Mouse (Mus musculus) left cerebral cortex, adult 18-20 months (tissue): ENCODE measurements around the gene Csnk1d. TPM values are rescaled to one million over a fixed set of nuclear protein-coding genes. Genes with fewer than 3 reads are reported as not detected.

Experiments
- DNase-seq, 2 experiments: peaks; one replicate each; pipeline ENCODE4 v3.0.0; 2021 to 2022; ENCODE audit warnings: low spot score in 2 of 2, mixed read lengths in 1 of 2
- total RNA-seq, 2 experiments: library from RNA; stranded (reverse); gene quantifications; 2 replicates each; pipeline ENCODE4 v1.2.3; 2021

Csnk1d gene
- total RNA-seq, 2 experiments from 2014 or later, result 117 to 135 TPM

DNA sequence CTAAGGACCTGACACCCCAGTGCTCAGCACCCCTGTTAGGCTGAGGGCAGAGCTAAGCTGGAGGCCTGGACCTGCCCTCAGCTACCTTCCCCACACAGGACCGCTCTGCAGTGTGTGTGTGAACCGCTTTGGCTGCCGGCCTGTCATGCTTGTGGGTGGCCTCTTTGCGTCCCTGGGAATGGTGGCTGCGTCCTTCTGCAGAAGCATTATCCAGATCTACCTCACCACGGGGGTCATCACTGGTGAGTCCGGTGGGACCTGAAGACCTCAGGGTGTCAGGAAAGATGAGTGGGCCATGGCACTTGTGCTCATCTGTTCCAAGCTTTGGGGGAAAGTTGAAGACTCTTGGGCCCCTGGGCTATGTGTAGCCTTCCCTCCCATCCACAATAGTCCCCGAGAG, 35.4 kb downstream of the Csnk1d start:
- DNase-seq, result no peak

DNA sequence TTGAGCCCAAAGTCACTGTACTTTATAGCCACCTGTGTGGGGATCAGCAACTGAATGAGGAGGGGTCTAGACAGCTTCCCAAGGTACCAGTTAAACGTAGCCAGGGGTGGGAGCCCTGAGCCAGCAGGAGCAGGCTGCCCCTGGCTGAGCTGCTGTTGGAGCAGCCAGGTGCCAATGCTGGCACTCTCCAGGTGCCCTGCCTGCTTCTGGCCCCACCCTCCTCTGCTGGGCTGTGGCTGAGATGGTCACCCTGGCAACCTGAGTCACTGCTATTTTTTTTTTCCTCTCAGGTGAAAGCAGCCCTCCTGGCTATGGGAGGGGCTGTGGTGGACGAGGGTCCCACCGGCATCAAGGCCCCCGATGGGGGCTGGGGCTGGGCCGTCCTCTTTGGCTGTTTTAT, 36.2 kb downstream of the Csnk1d start:
- DNase-seq, result no peak

DNA sequence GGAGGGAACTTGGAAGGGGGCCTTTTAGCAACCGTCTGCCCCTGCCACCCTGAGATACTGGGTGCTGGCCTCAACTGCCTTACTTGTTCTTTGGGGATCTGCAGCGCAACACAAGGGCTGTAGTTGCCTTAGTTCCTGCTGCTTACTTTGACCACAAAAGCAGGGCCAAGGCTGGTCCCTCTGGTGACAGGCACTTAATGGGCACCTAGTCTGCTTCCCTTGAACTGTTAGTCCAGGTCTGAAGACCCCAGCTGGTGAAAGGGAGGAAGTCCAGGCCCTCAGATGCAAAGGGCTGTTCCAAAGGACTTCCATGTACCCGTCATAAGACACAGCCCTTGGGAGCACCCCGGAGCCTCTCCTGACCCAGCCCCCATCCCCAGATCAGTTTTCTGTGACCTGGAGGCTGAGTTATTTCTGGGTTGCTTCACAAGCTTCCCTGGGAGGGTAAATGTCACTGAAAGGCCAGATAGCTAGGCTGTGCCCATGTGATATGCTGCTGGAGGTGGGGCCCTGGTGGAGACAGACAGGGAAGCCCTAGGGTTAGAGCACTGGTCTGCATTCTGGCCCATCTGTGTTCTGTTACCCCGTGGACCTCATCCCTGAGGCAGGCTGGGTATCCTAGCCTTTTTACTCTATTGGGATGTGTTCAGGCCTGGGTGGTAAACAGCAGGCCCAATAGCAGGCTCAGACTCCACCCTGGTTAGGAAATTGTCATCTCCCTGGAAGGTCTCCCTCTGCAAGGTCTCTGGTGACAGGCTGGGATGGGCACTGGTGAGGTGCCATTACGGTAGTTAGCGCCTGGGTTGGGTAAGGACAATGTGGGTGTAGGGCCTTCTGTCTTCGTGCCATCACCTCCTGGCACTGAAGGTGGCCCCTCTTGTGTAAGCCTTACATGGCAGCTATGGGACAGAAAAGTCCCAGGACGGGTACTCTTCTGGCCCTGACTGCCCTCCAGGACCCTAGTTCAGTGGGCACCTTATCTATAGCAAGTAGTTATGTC, 39.1 kb downstream of the Csnk1d start:
- DNase-seq, result no peak

DNA sequence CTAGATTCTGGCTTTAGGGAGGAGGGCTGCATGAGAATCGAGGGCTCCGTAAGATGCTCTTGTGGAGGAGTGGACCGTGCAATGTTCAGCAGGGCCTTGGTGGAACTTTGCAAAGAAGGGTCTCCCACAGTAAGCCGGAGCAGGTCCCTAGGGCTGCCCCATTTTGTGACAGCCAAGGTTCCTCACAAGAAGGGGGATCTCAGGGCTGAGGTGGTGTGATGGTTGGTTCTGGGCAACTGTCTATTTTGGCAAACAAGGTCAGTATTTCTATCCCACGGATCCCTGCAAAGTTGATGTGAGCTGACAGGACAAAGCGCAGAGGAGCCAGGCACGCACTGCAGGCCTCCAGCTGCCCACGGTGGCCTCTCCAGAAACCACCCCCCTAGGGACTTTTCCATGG, 39.9 kb downstream of the Csnk1d start:
- DNase-seq, result no peak

DNA sequence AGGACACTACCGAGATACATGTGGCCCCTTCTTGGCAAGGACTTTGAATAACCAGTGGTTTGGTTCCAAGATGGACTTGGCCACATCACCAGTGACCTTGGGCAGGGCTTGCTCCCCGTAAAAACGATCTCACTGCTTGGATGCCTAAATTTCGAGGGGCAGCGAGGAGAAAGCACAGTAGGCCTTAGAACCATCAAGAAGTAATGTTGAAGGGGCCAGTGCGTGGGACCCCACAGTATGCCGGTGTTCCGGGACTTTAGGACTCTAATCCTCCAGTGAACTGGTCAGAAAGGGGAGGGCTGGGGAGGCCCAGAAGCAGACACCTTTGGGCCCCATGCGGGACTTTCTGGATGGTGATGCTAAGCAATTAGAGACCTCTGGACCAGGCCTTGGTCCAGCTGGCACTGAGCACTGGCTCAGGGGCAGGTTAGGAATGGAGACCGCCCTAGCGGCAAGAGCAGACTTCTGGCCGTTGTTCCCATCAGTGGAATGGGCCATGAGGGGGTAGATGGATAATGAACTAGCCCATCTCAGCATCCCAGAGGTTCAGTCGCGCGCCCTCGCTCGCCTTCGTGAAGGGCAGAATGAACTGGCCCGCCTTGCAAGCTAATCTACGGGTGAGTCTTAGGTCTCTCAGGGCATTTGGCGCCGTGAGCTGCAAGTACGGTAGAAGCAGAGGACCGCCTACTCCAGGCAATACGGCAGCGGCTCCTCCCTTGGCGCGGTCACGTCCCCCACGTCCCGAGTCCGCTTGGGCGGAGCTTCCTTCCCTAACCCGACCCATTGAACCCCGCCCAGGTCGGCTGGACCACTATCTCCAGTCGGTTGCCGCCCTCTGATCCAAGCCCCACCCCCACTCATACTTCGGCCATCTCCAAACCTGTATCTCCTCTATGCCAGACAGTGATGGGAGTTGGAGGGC, 40.6 kb downstream of the Csnk1d start:
- peak; percentile 69 to 77 for DNase-seq

DNA sequence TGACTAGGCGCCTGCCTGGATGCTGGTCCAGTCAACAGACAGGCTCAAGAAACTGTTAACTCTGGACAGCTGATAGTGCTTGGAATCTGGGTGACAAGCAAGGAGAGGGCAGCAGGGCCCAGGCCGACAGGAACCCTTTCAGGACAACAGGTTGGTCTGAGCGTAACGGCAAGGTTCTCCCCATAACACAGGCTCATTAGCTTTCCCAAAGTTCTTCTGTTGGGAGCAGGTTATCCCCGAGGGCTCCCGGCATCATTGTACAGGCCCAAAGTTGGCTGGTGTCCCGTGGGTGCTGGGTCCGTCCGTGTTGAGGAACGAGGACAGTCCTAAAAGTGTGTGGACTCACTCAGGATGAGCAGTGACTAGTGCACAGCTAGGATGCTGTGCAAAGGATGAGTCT, 41.3 kb downstream of the Csnk1d start:
- no peak for DNase-seq

DNA sequence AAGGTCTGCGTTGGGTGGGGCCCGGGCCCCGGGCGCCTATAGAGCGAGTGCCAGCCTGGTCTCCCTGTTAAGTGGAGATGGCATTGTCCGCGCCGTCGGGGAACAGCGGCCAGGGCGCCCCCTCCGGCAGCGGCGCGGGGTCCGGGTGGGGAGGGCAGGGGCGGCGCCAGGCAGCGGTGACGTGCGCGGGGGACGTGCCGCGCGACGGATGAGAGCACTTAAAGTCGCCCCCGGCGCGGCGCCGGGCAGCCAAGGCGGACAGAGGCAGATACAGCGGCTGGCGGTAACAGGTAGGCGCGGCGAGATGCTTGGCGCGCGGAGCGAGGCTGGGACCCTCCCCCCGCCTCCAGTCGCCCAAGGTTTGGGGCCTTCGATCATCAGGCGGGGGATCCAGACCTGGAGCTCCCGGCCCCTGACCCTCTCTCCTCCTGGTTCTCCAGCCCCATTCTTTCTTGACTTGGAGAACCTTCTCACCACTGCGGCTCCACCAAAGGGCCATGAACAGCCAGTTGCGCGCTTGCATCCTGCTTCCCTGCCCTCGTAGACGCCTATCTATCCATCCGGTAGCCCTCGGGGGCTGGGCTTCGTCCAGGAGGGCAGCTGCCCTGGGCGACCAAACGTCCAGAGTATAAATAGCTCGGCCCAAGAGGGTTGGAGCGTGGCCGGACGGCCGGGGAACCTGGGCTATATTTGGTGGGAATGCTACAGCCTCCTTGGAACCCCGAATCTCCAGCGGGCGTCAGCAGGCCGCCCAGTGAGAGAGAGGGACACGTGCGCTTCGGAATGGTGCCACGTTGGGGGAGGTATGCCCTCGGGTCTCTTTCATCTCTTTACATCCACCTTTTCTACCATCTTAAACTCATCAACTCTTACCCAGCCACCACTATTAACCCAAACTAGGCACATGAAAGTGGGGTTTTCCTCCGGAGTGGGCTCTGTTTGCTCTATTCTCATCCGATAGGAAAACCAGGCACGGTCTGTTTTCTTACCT, 42.0 kb downstream of the Csnk1d start:
- no peak for DNase-seq

DNA sequence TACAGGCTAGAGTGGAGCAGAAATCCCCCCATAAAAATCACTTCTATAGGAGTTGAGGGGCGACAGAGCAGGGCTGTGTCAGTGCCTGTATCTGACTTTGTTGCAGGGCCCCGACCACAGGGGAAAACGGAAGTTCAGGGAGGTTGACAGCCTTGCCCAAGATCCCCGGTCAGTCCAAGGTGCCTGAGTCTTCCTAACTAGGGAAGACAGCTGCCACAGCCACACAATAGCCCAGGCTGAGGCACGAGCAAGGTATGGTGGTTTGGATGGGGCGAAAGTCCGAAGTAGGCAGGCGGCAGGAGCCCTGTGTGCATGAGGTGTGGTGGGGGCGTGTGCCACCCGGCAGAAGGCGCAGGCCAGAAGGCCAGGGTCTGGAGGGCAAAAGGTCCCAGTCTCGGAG, 42.8 kb downstream of the Csnk1d start, which contains the start of gene Slc16a3:
Gene Slc16a3 (plus strand): TSS at position 153 of the 400 bp plus-strand sequence.
- no peak for DNase-seq

DNA sequence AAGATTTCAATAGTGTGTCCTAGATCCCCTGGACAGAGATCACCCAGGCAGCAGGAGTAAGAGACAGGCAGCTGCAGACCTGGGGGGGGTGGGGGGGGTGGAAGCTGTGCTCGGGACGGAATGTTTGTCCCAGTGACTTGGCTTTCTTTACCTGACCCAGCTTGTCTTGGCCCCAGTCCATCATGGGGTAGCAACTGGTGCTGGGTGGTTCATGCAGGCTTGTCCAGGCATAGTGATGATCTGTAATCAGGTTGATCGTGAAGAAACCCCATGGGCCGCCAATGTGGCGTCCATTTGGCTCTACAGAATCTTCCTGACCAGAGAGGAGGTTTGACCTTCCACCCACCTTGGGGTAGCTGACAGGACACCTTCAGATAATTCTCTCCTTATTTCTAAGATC, 45.2 kb downstream of the Csnk1d start:
- DNase-seq, result no peak

DNA sequence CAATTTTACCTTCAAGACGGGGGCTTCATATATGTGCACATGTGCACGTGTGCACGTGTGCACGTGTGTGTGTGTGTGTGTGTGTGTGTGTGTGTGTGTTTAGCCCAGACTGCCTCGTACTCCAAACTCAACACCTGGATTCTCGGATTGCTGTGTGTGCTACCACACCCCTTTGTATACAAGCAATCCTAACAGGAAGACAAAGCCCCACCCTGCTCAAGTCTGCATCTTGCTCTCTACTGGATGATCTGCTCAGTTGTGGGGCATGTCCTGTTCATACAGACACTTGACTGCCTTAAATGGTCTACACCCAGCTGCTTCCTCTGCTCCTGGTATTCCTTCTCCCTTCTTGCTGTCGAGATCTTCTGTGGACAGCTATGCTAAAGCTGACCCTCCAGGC, 45.9 kb downstream of the Csnk1d start:
- DNase-seq, result no peak

DNA sequence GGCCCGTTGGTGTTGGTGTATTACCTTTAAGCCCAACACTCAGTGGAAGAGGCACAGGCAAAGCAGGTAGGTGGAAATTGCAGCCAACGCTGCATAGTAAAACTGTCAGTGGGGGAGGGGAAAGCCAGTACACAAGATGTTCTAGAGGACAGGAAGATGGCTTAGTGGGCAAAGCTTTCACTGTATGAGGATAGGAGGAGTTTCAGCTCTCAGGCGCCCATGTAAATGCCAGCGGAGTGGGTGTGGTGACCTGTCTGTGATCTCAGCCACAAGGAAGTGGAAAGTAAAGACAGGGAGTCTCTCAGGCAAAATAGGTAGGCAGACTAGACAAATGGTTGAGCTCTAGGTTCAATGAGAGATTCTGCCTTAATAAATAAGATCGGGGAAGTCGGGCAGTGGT, 50.2 kb downstream of the Csnk1d start:
- no peak for DNase-seq

DNA sequence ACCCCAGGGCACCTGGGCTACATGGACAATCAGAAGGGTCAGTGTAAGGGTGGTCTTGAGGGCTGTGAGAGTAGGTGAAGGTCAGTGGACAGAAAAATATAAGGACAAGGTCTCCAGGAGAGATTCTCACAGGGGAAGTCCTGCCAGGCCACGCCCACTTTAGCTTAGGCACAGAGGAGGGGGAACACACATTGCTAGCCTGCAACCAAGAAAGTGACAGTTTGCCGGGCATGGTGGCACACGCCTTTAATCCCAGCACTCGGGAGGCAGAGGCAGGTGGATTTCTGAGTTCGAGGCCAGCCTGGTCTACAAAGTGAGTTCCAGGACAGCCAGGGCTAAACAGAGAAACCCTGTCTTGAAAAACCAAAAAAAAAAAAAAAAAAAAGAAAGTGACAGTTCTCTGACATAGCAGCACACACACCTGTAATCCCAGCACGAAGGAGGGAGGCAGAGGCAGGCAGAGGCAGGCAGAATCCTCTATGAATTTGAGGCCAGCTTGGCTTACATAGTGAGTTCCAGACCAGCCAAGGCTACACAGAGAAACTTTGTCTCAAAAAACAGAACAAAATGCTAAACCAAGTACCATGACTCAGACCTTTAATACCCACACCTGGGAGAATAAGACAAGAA, 51.3 kb downstream of the Csnk1d start:
- no peak for DNase-seq

DNA sequence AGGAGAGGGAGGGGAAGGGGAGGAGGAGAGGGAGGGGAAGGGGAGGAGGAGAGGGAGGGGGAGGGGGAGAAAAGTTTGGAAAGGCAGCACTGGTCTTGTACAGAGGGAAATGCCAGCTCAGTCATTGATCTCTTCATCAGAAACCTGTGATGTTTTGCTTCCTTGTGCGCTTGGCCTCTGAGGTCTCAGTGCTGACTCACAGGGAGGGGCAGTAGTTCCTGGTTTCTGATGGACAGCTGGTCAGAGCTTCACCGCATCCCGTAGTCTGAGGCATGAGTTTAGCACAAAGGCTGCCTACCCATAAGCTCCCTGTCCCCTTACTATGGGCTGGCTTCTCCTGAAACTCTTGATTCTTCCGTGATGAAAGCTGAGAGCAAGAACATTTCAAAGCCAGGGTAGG, 52.3 kb downstream of the Csnk1d start:
- no peak for DNase-seq

DNA sequence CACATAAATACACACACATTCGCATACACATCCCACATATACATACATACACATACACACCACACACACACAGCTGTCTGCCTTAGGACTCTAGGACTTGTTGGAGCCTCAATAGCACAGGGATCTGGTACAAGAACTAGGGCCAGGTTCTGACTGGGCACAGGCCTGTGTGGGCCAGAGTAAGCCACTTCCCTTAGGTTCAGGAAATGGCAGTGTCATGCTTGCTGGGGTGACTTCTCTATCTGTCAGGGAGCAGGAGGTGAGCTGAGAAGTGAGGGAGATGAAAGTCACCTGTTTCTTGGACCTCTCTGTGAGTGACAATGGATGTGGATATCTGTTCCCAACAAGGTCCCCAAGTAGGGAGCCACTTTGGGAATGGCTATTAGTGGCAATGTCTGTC, 53.2 kb downstream of the Csnk1d start:
- no peak for DNase-seq

DNA sequence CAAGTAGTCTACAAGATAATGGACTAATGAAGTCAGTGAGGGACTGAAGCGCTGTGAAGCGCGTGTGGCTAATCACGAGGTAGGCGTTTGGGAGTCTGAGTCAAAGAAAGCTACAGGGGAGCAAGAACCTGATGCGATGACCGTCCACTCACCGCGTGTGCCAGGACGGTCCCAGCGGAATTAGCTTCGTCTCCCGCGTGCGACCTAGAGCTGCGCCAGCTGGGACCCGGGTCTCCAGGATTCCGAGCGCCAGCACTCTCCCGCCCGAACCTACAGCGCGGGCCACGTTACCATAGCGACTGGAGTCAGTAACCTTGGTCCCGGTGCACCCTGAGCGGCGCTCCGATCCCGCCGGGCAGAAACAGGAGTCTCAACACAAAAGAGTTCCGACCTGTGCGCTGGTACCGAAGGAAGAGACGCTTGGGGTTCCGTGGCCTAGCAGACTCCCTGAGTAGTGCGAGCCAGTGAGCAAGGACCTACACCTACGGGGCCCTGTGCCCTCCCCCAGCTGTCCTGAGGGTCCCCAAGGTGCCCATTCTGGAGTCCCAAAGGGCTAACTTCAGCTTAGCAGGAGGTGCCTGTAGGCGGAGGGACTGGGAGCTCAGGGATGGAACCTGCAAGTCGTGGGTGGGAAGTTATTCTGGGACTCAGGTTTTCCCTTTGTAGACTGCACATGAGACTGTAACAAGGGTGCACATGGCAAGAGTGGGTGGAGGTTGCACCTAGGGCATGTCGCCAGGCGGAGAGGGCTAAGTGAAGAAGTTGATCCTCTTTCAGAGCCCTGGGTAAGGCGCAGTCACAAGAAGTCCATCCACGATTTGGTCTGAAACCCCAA, 58.3 kb downstream of the Csnk1d start, which contains the start of gene Ccdc57:
Gene Ccdc57 (minus strand): TSS at position 309 of the 835 bp plus-strand sequence.
- peak; percentile 90 to 94 for DNase-seq

DNA sequence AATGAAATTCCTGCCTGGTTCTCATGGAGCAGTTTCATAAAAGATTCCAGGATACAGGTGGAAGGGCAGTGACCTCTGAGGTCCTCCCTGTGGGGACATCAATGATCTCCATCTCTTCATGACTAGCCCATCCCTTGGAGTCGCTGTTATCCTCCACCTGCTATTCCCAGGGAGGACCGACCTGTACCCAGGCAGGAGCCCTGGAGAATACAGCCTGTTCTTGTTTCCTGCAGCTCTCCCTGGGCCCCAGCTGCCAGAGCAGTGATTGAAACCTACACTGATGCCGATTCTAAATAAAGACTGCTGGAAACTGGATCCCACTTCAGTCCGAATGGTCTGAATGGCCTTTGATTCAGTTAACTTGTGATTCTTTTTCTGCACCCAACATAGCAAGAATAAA, 59.7 kb downstream of the Csnk1d start:
- no peak for DNase-seq

DNA sequence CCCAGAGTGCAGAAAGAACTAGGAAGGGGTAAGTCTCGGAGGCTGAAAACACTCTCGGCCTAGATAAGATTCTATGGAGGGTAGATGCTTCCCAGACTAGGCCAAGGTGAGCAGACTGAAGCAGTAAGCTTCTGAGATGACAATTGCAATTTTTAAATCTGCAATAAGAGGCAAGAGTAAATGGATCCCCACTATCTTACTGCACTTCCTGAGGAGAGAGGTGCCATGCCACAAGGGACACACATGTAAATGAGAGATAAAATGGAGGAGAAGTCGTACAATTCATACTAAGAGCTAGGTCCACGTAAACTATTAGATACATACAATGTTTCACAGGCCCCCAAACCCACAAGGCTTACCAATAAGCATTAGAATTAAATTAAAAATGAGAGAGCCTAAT, 62.7 kb downstream of the Csnk1d start:
- DNase-seq, result no peak

DNA sequence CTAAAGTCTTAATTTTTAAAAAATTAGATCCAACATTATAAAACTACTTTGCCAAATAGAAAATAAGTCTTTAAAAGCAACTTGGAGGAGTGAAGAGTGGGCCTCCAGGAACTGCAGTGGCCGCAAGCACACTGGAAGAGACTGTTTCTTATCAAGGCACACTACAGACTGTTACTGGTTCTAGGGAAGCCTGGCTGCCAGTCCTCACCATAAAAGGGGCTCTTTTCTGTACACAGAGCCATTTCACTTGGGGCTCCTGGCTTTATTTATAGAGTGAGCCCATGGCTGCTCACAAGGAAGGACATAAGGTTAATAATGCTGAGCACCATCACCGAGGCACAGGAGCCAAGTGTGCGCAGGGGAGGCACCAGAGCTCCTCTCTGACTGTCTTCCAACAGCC, 68.6 kb downstream of the Csnk1d start:
- DNase-seq, result no peak

DNA sequence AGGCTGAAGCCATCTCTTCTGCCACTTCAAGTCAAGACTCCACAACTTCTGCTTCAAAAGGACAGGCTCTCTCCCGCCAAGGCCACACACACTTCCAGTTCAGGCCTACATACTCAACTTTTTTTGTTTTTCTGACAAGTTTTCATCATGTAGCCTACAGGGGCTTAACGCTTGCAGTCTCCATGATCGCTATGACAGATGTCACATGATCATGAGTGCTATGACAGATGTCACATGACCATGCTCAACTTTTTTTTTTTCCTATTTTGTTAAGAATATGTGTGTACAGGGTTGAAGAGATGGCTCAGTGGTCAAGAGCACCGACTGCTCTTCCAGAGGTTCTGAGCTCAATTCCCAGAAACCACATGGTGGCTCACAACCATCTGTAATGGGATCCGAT, 73.4 kb downstream of the Csnk1d start:
- DNase-seq, result no peak
